Mouse (Mus musculus) heart, adult 2 months (tissue): ENCODE results near the gene Notch3. TPM values are rescaled to one million over a fixed set of nuclear protein-coding genes. Genes with fewer than 3 reads are reported as not detected.
"Not testable (repeated sequence)": the region's sequence is repeated elsewhere in the genome, so short reads cannot be mapped to it uniquely, and the experiment has no call there.

Experiments used
- DNase-seq, 2 experiments: peaks; one replicate each; pipeline ENCODE4 v3.0.0; 2021
- H3K27ac ChIP-seq: fragments of 200-600 bp; 2 replicates; pipeline ENCODE4 v1.8.1; 2022
- H3K27me3 ChIP-seq: fragments of 200-500 bp; 2 replicates; pipeline ENCODE4 v1.6.1; 2012; ENCODE audit warnings: mild to moderate bottlenecking, low read length, inconsistent platforms, mixed read lengths; ENCODE audit not compliant: control insufficient read depth, insufficient read depth
- H3K36me3 ChIP-seq: fragments of 200-500 bp; 2 replicates; pipeline ENCODE4 v1.6.1; 2012; ENCODE audit warnings: low read length, inconsistent platforms; ENCODE audit not compliant: control insufficient read depth, insufficient read depth
- H3K4me1 ChIP-seq: fragments of 200-500 bp; 2 replicates; pipeline ENCODE4 v1.6.1; 2011; ENCODE audit warnings: low read length; ENCODE audit not compliant: control insufficient read depth, insufficient read depth
- H3K4me3 ChIP-seq: fragments of 200-600 bp; 2 replicates; pipeline ENCODE4 v1.8.1; 2022
- H3K79me2 ChIP-seq: fragments of 200-500 bp; replicated peaks from 2 replicates; pipeline ENCODE4 v1.6.1; 2012; ENCODE audit warnings: mild to moderate bottlenecking, inconsistent platforms, low read length, moderate library complexity, mixed read lengths; ENCODE audit not compliant: control insufficient read depth, insufficient read depth
- H3K9ac ChIP-seq: fragments of 200-500 bp; 2 replicates; pipeline ENCODE4 v1.6.1; 2012; ENCODE audit warnings: low read depth, mild to moderate bottlenecking, control low read depth, inconsistent platforms, low read length, mixed read lengths
- CTCF ChIP-seq: fragments of 200-600 bp; IDR thresholded peaks from 2 replicates; pipeline ENCODE4 v1.8.1; 2022; ENCODE audit warnings: antibody characterized with exemption, mild to moderate bottlenecking, moderate library complexity
- EP300 ChIP-seq: fragments of 200-500 bp; IDR thresholded peaks from 2 replicates; pipeline ENCODE4 v1.6.1; 2011; ENCODE audit warnings: low read depth, low read length, control low read depth; ENCODE audit not compliant: insufficient read depth
- POLR2A ChIP-seq: fragments of 200-500 bp; IDR thresholded peaks from 2 replicates; pipeline ENCODE4 v1.6.1; 2011; ENCODE audit warnings: mild to moderate bottlenecking, low read depth, low read length, control low read depth; ENCODE audit not compliant: insufficient read depth
- WGBS: fragments of 180-500 bp; shearing (Covaris S2); methylation state at CpG from one replicate; pipeline ENCODE4 v1.1.7; 2018; 5-methylcytosine and 5-hydroxymethylcytosine counted together
- intact Hi-C: fragments of 180-260 bp; cut with DNase I; formaldehyde crosslinking; loops from one replicate; pipeline ENCODE4 v1.15.1; 2025
- long read RNA-seq: library from polyadenylated mRNA; stranded (forward); transcript quantifications from one replicate; pipeline ENCODE4 v2.0.0, GENCODE M21; 2021
- polyA plus RNA-seq: library from polyadenylated mRNA; depleted of rRNA; stranded (reverse); fragments of >200 nt; gene quantifications from 2 replicates; pipeline ENCODE4 v1.2.3, GENCODE M21; 2012; rRNA removed
- total RNA-seq, 2 experiments: library from RNA; stranded (reverse); gene quantifications; 2 replicates each; pipeline ENCODE4 v1.2.3; 2021

Notch3 gene
- total RNA-seq (10 to 100 TPM; 24.2 to 30.6 TPM), polyA plus RNA-seq (22.5 and 32.1 TPM in 2 replicates)
- long read RNA-seq, full-length matches to known transcripts: 1 of 12 reads
- long read RNA-seq, partial matches to known transcripts: 1 of 12 reads
- long read RNA-seq, other reads (novel, unspliced or antisense): 10 of 12 reads

- peaks cover 16% of the 10 kb centered on the region for H3K27me3 ChIP-seq
- H3K4me3 ChIP-seq: peak within 1 kb of the TSS; percentile 52
- intact Hi-C loops: no loop called here
- no peaks in the 10 kb centered on the region for H3K36me3 ChIP-seq
- H3K79me2 ChIP-seq: no peaks in the 10 kb centered on the region
- H3K27ac ChIP-seq: peak within 1 kb of the TSS; percentile 71
- 3% methylated on average over 39 of the region's 39 CpGs for WGBS
- DNase-seq: peak; percentile 76 to 77
- H3K9ac ChIP-seq: peak within 1 kb of the TSS; percentile 80
- H3K4me1 ChIP-seq: no peaks in the 10 kb centered on the region; the same call in 1 of the 2 replicates
- TF ChIP-seq CTCF: no peak
- no peak for TF ChIP-seq POLR2A
- no peak for TF ChIP-seq EP300
Measured at GRCm38 (mm10) chr17:32166687-32167086, at the start of gene Notch3. TSS of gene Notch3 (minus strand) at chr17:32166852.

DNA sequence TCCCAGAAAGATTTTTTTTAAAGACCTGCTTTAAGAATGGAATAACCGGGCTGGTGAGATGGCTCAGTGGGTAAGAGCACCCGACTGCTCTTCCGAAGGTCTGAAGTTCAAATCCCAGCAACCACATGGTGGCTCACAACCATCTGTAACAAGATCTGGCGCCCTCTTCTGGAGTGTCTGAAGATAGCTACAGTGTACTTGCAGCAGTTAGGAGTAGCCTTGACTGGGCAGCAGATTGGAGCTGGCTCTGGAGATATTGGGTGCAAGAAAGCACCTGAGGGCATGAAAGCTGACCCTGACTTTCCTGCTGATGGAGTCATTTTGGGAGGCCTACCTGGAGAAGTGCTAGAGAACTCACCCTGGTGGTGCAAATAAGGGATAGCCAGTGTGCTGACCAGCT is 48.9 kb upstream of the Notch3 start:
- H3K4me3 ChIP-seq, H3K9ac ChIP-seq, H3K27me3 ChIP-seq, H3K4me1 ChIP-seq, H3K27ac ChIP-seq, H3K36me3 ChIP-seq, DNase-seq, intact Hi-C loops, H3K79me2 ChIP-seq: not testable (repeated sequence)
- peak; percentile 66 for TF ChIP-seq CTCF
- WGBS: 80% methylated on average over 4 of the region's 4 CpGs

GRCm38 (mm10) chr17:32211554-32211953 is 44.9 kb upstream of the Notch3 start:
- intact Hi-C loops, H3K9ac ChIP-seq, H3K4me1 ChIP-seq, H3K27ac ChIP-seq, H3K36me3 ChIP-seq, H3K27me3 ChIP-seq, DNase-seq, H3K79me2 ChIP-seq, H3K4me3 ChIP-seq: not testable (repeated sequence)
- WGBS: 91% methylated on average over 6 of the region's 6 CpGs

DNA sequence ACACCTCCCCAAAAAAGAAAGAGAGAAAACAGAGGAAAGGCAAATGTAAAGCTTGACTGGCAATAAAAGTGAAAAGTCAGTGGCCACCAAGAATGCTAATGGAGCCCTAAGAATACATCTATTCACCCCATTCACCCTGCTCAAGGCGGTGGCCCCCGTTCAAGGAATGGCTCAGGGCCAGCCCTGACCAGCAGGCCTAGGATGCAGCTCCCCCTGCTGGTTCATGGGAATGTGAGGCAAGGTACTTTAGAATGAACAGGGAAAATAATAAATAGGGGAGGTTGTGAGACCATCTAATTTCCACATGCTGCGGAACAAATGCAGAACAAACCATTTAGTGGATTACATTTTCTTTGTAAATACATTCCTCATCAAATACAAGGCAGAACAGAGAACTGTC is 43.1 kb upstream of the Notch3 start:
- H3K4me1 ChIP-seq: peaks cover 7% of the 10 kb centered on the region
- peak; percentile 64 to 81 for DNase-seq

DNA sequence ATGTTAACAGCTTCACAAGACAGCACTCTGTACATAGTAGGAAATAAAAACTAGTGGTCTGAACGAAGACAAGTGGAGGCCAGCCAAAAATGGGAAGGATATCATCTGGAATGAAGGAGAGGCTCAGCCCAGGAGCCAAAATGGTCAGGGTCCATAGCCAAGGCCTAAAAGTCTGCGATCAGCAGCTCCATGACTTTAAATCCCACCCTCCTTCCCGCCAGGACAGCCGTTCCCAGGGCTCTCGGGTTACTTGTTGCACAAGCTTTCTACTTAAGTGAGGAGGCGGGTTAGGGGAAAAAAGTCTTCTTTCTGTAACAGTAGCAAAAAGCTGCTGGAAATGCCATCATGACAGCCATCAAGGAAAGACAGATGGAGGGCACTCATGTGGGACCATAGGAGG is 42.5 kb upstream of the Notch3 start:
- H3K79me2 ChIP-seq: no peaks in the 10 kb centered on the region
- H3K27ac ChIP-seq: peak overlapping the region; percentile 68
- DNase-seq: peak; percentile 47 to 61
- no peak for TF ChIP-seq POLR2A
- TF ChIP-seq EP300: no peak
- TF ChIP-seq CTCF: no peak
- peaks cover 16% of the 10 kb centered on the region for H3K36me3 ChIP-seq
- no peak overlapping the region for H3K4me3 ChIP-seq
- 56% methylated on average over 6 of the region's 6 CpGs for WGBS
- intact Hi-C loops: loop anchor here (1.0 to 5.0 kb wide), 3 partner anchors 44 to 522 kb away; no protein-coding TSS in a partner anchor
- H3K9ac ChIP-seq: no peak overlapping the region
- peaks cover 7% of the 10 kb centered on the region for H3K4me1 ChIP-seq
- no peaks in the 10 kb centered on the region for H3K27me3 ChIP-seq

More for the DNA sequence above, 43.1 kb upstream of the Notch3 start:
- Histone ChIP-seq H3K27me3 (no peaks in the 10 kb centered on the region), H3K79me2 (no peaks in the 10 kb centered on the region), H3K4me3 (no peak overlapping the region), H3K9ac (no peak overlapping the region), H3K27ac (peak overlapping the region; percentile 68), H3K36me3 (peaks cover 16% of the 10 kb centered on the region)
- TF ChIP-seq CTCF (peak; percentile 94), POLR2A (no peak), EP300 (0 out of 2 replicates have a peak, but pooled peaks have one; percentile 34)
- WGBS: 32% methylated on average over 3 of the region's 3 CpGs
- intact Hi-C loops: loop anchor here (1.0 to 5.0 kb wide), 4 partner anchors 45 to 522 kb away; no protein-coding TSS in a partner anchor

DNA sequence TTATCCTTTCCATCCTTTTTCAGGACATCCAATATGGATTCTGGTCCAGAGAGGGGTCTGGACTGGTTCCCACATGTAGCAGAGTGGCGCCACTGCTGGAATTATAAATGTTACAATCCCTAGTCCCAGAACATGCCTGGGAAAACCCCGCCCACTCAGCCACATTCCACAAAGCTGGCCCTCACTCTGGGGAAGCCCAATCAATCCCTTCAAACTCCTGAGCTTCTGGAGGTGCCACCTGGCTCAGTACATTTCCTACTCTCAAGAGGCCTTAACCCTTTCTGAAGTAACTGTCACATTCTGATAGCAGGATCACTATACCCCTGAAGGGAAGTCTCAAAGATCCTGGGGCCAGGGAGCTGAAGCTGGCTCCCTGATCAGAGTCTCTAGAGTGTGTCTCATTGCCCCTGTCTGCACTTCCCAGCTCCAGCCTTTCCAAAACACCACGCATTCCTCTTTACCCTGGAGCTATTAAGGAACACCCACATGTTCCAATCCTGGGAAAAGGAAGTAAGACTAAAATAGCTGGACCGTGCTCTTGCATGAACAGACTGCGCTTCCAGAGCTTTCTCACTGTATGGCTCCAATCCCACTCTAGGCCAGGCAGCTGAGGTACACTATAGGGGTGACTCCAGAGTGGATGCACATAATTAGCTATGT is 41.1 kb upstream of the Notch3 start:
- Histone ChIP-seq H3K36me3 (peaks cover 16% of the 10 kb centered on the region), H3K79me2 (no peaks in the 10 kb centered on the region), H3K4me3 (no peak overlapping the region), H3K27ac (peak overlapping the region; percentile 68), H3K4me1 (peaks cover 7% of the 10 kb centered on the region), H3K27me3 (no peaks in the 10 kb centered on the region), H3K9ac (no peak overlapping the region)
- TF ChIP-seq CTCF: no peak
- TF ChIP-seq POLR2A: no peak
- no peak for TF ChIP-seq EP300
- intact Hi-C loops: loop anchor here (2.0 to 5.0 kb wide), 2 partner anchors 43 to 520 kb away; no protein-coding TSS in a partner anchor
- 16% methylated on average over 5 of the region's 5 CpGs for WGBS
- DNase-seq: peak; percentile 64 to 76
